Mouse (Mus musculus): ENCODE data around the gene Rpsa.

DNA sequence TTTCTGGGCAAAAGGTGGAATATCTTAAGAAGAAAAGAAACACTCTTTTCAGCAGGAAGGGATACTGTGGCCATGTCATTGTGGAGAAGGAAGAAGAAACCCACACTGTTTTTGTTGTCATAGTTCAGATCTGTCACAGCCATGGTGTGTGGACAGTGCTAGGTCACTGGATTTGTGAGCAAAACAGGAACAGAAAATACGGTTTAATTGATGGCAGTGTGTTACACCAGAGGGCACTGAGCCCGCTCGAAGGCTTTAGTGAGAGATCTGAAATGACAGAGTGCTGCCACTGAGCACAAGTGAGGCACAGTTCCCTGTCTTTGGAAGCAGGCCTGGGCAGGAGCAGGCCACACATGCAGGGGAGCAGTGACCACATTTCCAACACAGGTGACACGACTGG is 9.3 kb upstream of the Rpsa start:
- no peak for TF ChIP-seq EP300 (optimal IDR thresholded peaks at IDR 0.05)
- no peak for TF ChIP-seq CTCF (IDR thresholded peaks at IDR 0.05; ENCODE audit: low read depth)

All from stomach, postnatal 0 days (tissue).